Mouse (Mus musculus) gastrocnemius, adult 18-20 months (tissue): Measurements from ENCODE around the gene Kcnv2. TPM values are rescaled to one million over a fixed set of nuclear protein-coding genes. Genes with fewer than 3 reads are reported as not detected.

Experiments used
- DNase-seq: peaks from one replicate; pipeline ENCODE4 v3.0.0; 2021; ENCODE audit warnings: low spot score
- long read RNA-seq, 2 experiments: library from polyadenylated mRNA; stranded (forward); transcript quantifications; one replicate each; pipeline ENCODE4 v2.0.0; 2021
- total RNA-seq, 2 experiments: library from RNA; stranded (reverse); gene quantifications; 2 replicates each; pipeline ENCODE4 v1.2.3; 2021

Gene Kcnv2
- total RNA-seq = under 1 TPM; 0.07 to 0.09 TPM
- long read RNA-seq, experiment 1 = 0 reads
- long read RNA-seq, experiment 2 = 0 reads

GRCm38 (mm10) chr19:27322281-27322680 is at the start of gene Kcnv2:
Gene Kcnv2, plus strand, starts transcription at chr19:27322588.
- DNase-seq = no peak

GRCm38 (mm10) chr19:27273385-27273784 is 49.0 kb upstream of the Kcnv2 start:
- no peak for DNase-seq

GRCm38 (mm10) chr19:27274382-27274781 is 48.0 kb upstream of the Kcnv2 start:
- DNase-seq = no peak

GRCm38 (mm10) chr19:27279174-27279573 is 43.2 kb upstream of the Kcnv2 start:
- DNase-seq = no peak

- DNase-seq = no peak
Measured at GRCm38 (mm10) chr19:27310039-27310438, 12.3 kb upstream of the Kcnv2 start.

- DNase-seq = peak; percentile 37
Measured at GRCm38 (mm10) chr19:27311311-27311710, 11.1 kb upstream of the Kcnv2 start.

- DNase-seq = peak; percentile 74
Measured at GRCm38 (mm10) chr19:27312266-27313079, 9.9 kb upstream of the Kcnv2 start.

- peak; percentile 27 for DNase-seq
Measured at GRCm38 (mm10) chr19:27313080-27313413, 9.3 kb upstream of the Kcnv2 start.

- no peak for DNase-seq
Measured at GRCm38 (mm10) chr19:27316313-27317258, 5.8 kb upstream of the Kcnv2 start.

- peak; percentile 28 for DNase-seq
Measured at GRCm38 (mm10) chr19:27317337-27317736, 5.1 kb upstream of the Kcnv2 start.

GRCm38 (mm10) chr19:27322911-27323627 is 681 bp downstream of the Kcnv2 start:
- DNase-seq = no peak

GRCm38 (mm10) chr19:27325558-27325957 is 3.2 kb downstream of the Kcnv2 start:
- DNase-seq = no peak

- no peak for DNase-seq
Measured at GRCm38 (mm10) chr19:27327569-27327968, 5.2 kb downstream of the Kcnv2 start.

- no peak for DNase-seq
Measured at GRCm38 (mm10) chr19:27328166-27328565, 5.8 kb downstream of the Kcnv2 start.

- peak; percentile 73 for DNase-seq
Measured at GRCm38 (mm10) chr19:27328644-27329043, 6.3 kb downstream of the Kcnv2 start.

- DNase-seq = no peak
Measured at GRCm38 (mm10) chr19:27332207-27332794, 9.9 kb downstream of the Kcnv2 start.

GRCm38 (mm10) chr19:27336126-27336917 is 13.9 kb downstream of the Kcnv2 start:
- DNase-seq = peak; percentile 64

GRCm38 (mm10) chr19:27346501-27346900 is 24.1 kb downstream of the Kcnv2 start:
- no peak for DNase-seq

- peak; percentile 26 for DNase-seq
Measured at GRCm38 (mm10) chr19:27351700-27352099, 29.3 kb downstream of the Kcnv2 start.

GRCm38 (mm10) chr19:27360381-27360780 is 38.0 kb downstream of the Kcnv2 start:
- DNase-seq = no peak
